Mouse (Mus musculus) cerebellum, adult 11-12 months (tissue): Measurements from ENCODE around the gene Gramd1b.
"Not testable (repeated sequence)": the region's sequence is repeated elsewhere in the genome, so short reads cannot be mapped to it uniquely, and the experiment has no call there.

Experiments
- DNase-seq: peaks from one replicate; pipeline ENCODE4 v3.0.0; 2022

Gene Gramd1b

GRCm38 (mm10) chr9:40511970-40512369, 19.2 kb downstream of the Gramd1b start:
- DNase-seq = no peak

GRCm38 (mm10) chr9:40509479-40509878, 21.7 kb downstream of the Gramd1b start:
- peak; percentile 54 for DNase-seq

- no peak for DNase-seq
These were observed 24.6 kb downstream of the Gramd1b start for GRCm38 (mm10) chr9:40506576-40506975.

GRCm38 (mm10) chr9:40505471-40506312, 25.5 kb downstream of the Gramd1b start:
- peak; percentile 52 for DNase-seq

DNA sequence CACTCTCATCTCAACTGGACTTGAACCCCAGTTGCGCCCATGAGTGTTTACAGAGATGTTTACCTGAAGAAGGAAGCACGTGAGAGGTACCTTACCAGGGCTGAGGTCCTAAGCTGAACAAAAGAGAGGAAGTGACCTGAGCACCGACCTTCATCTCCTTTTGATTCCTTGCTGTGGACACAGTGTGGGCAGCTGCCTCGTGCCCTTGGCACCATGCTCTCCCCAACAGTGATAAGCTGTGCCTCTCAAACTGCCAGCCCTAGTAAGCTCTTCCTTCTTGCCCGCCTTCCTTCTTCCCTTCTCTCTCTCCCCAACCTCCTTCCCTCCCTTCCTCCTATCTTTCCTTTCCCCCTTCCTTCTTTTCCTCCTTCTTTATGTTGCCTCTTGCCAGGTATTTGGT, 26.3 kb downstream of the Gramd1b start:
- DNase-seq = no peak

- DNase-seq = no peak
These were observed 30.5 kb downstream of the Gramd1b start for GRCm38 (mm10) chr9:40500691-40501090.

GRCm38 (mm10) chr9:40482351-40483084, 48.7 kb downstream of the Gramd1b start:
- DNase-seq = not testable (repeated sequence)

GRCm38 (mm10) chr9:40481271-40481670, 49.9 kb downstream of the Gramd1b start:
- DNase-seq = no peak

DNA sequence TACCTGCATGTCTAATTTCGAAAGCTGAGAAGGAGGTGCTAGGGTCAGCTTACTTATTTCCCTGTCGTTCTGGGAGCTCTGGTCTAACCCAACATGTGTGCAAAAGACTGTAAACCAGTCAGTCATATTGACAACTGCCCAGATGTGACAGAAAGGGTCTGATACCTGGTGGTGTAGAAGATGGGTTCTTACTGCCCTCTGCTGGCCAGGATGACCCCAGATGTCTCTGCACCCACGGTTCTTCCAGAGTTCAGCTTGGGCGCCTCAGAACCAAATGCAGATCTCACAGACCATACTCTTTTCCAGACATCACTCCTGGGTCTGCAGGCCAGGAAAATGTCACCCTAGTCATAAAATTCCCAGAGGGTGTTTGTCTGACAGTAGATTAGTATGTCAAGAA, 51.9 kb downstream of the Gramd1b start:
- no peak for DNase-seq

DNA sequence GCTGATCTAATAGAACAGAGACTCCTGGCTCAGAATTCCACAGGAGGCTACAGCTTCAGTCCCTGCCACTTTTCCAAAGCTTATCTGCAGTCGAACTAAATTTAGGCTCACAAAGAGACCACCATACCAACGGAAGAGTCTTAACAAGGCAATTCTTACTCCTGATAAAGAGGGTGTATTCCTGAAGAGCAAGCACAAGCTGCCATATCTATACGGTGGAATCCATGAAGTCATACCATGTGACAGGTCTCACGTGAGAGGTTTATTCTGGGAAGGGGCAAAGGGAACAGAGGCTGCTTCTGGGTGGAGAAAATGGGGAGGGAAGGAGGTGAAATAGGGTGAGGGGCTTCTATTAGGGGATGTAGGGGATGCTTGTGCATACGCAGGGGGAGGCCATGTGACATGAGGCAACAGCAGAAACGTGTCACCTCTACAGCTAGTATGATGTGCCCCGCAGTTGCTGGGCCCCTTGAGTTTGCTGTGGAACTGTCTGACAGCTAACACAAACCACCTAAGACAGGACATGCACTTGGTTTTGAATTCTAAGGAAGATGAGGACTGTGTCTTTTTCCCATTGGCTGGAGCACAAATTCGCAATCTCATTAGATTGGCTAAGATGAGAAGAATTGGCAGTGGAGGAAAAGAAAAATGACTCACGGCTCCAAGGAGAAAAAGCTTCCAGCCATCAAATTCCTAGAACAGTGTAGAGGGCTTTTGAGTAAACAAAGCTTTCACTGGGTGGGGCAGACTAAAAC, 52.9 kb downstream of the Gramd1b start:
- DNase-seq = no peak

DNA sequence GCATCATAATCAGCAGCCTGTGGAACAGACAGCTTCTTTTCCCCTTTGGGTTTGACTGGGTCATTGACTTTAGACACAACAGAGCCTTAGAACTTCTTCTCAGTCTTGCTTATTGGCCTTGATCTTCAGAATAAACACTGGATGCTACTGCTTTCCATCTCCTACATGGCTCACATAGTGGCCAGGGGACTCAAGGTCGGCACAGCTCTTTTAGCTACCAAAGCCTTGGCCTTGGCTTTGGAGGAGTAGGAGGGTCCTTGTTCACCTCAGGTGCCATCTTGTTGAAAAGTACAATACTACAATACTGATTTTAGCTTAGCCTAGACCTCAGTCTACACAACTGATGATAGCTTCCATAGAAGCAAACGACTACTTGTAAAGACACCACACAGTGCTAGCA, 53.6 kb downstream of the Gramd1b start:
- DNase-seq = no peak

DNA sequence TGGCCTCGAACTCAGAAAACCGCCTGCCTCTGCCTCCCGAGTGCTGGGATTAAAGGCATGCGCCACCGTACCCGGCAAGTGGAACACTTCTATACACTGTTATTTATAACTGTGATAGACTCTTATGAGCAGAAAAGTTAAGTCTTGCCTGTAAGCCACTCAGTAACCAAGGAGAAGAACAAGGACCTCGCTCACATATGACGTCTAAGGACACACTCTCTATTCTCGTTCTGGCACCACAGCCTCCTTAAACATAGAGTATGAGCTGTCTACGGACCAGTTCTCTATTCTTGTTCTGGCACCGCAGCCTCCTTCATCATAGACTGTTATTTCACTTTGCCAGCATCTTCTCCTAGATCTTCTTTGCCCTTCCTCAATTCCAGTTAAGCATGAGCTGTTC, 55.1 kb downstream of the Gramd1b start:
- no peak for DNase-seq

DNA sequence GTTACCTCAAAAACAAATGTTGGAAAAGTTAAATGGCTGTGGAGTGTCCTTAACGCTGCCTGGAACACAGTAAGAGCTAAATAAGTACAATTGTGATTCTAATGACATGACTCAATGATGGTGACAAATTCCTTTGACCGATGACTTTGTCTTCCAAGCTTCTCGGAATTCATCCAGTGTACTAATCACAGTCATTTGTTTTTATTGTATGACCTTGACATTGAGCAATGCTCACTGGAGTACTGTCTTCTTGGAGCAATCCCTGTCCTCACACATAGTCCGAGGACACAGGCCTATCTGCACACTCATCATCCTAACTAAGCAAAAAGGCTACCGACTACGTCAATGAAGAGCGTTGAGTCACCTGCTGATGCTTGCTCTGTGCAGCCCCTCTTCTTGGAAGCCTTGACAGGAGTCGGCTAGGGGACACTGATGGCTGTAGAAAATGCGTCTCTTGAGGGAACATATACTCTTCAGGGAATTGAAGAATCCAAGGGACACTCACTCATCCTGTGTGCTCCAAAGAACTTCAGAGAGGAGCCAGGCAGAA, 58.1 kb downstream of the Gramd1b start:
- no peak for DNase-seq

DNA sequence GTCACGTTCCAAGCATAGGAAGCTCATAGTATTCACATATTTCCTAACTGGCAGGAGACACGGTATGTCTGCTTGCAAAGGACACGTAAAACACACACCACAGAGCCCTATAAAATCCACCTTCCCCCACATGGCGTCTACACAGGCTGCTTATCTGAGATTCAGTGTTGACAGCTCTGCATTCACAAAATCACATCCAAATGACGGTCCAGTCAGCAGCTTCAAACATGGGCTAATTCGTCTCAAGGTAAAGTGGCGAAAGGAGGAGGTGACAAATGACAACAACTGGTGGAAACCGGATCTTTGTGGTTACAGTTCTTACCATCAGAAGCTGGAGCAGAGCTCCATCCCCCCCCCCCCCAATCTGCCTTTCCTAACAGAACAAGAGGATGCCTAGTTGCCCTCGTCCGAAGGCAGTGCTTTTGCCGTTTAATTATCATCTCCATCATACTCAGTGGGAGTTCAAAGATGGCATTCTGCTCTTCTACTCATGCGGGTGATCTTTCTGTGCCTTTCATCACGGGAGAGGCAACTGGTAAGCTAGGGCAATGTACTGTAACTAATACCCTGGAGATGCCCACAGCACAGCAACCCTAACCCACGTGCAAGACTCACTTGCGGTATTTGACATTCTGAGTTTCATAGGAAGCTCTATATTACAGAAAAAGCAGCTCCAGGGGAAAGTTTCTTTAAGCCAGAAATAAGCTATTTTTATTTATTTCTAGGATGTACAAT, 61.6 kb downstream of the Gramd1b start:
- no peak for DNase-seq

DNA sequence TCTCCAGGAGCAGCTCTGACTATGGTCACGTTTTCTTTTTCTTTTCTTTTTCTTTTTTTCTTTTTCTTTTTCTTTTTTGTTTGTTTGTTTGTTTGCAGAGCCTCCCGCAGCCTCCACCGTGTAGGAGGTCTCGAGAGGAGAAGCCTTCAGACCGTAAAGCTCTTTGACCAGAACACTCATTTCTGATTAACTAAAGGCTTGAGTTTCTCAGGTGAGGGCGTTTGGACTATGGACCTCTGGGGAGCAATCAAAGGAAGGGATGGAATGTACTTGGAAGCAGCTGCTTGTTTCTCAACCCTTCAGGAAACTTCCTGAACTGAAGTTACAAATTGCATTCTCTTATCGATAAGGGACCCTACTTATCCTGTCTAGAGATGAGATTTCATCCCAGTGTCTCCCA, 64.4 kb downstream of the Gramd1b start:
- DNase-seq = no peak

- DNase-seq = no peak
These were observed 65.6 kb downstream of the Gramd1b start for GRCm38 (mm10) chr9:40465596-40465995.

- DNase-seq = no peak
These were observed 68.8 kb downstream of the Gramd1b start for GRCm38 (mm10) chr9:40462401-40462800.

GRCm38 (mm10) chr9:40460781-40461180, 70.4 kb downstream of the Gramd1b start:
- no peak for DNase-seq

GRCm38 (mm10) chr9:40459304-40460280, 71.6 kb downstream of the Gramd1b start:
- DNase-seq = no peak

GRCm38 (mm10) chr9:40458559-40459303, 72.5 kb downstream of the Gramd1b start:
- DNase-seq = no peak
